Mouse (Mus musculus) leukemia stem cell, adult 10-12 weeks (primary cell): ENCODE measurements around the gene Obp1a. TPM values are rescaled to one million over a fixed set of nuclear protein-coding genes. Genes with fewer than 3 reads are reported as not detected.

Experiments
- polyA plus RNA-seq: library from polyadenylated mRNA; stranded (reverse); fragments of >175 nt; gene quantifications from 2 replicates; pipeline ENCODE4 v1.2.3, GENCODE M21; 2012; ENCODE audit warnings: low replicate concordance

Obp1a gene
- not detected in 2 replicates for polyA plus RNA-seq

GRCm38 (mm10) chrX:78091274-78091673, at the start of gene Obp1a:
Gene Obp1a (minus strand): TSS chrX:78091374.

GRCm38 (mm10) chrX:78125167-78125566, 34.0 kb upstream of the Obp1a start, which contains the start of gene Gm5938:
Gene Gm5938 (plus strand): TSS chrX:78125467.

Other genes with a start within 250 kb of the Obp1a start
- gene Pbsn, start 237.8 kb downstream of the Obp1a start, polyA plus RNA-seq = not detected in 2 replicates
- gene Gm14744, start 226.6 kb downstream of the Obp1a start, polyA plus RNA-seq = not detected in 2 replicates
- not detected in 2 replicates for gene 5430402E10Rik, start 166.3 kb downstream of the Obp1a start, polyA plus RNA-seq
- gene Gm5938, start 34.1 kb upstream of the Obp1a start, polyA plus RNA-seq = not detected in 2 replicates
- gene Obp1b, start 95.4 kb upstream of the Obp1a start, polyA plus RNA-seq = not detected in 2 replicates
- not detected in 2 replicates for gene Gm14743, start 154.5 kb upstream of the Obp1a start, polyA plus RNA-seq